Mouse (Mus musculus) T-helper 17 cell (primary cell): Measurements from ENCODE around the gene Serpina3j.
"Not testable (repeated sequence)": the region's sequence is repeated elsewhere in the genome, so short reads cannot be mapped to it uniquely, and the experiment has no call there.

ENCODE experiments used
- in situ Hi-C, 2 experiments: fragments of 300-600 bp; cut with MboI, MseI; formaldehyde crosslinking; loops; 1 replicate in 1 of 2; 2 replicates in 1 of 2; pipeline ENCODE4 v1.15.1; 2025; ENCODE audit warnings: high pct_unique_total_duplicates in 2 of 2

Gene Serpina3j

GRCm38 (mm10) chr12:104314253-104314652 is at the start of gene Serpina3j:
TSS of gene Serpina3j (plus strand) at chr12:104314553.
- in situ Hi-C loops: no loop called here

DNA sequence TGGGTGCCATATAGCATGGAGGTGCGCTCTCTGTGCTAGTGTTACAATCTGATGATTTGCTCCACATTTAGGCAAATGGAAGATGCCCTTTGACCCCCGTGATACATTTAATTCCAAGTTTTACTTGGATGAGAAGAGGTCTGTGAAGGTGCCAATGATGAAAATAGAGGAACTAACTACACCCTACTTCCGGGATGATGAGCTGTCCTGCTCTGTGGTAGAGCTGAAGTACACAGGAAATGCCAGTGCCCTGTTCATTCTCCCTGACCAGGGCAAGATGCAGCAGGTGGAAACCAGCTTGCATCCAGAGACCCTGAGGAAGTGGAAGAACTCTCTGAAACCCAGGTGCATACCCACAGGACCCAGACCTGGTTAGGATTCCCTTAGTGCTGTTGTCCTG is 48.0 kb upstream of the Serpina3j start:
- in situ Hi-C loops: no loop called here

- in situ Hi-C loops: no loop called here
These were observed 35.9 kb upstream of the Serpina3j start for GRCm38 (mm10) chr12:104278216-104279055.

GRCm38 (mm10) chr12:104279056-104279435 is 35.3 kb upstream of the Serpina3j start:
- in situ Hi-C loops: no loop called here

DNA sequence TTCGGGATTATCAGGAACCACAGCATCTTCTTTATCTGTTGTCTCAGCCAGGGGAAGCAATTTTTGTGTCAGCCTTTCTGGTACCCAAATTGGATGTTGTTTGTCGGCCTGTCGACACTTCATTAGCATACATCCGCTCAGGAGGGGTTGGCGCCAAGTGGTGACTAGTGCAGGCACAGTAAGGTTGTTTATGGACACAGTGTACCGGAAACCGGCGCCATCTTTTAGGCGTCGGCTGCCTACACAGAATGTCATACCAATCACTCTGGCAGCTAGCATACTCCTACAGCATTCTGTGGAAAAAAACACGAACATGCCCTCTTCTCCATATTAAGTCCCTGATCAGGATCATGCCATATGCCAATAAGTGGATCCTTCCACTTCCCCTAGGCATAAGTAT is 31.0 kb upstream of the Serpina3j start:
- in situ Hi-C loops: no loop called here

GRCm38 (mm10) chr12:104288336-104288735 is 26.0 kb upstream of the Serpina3j start:
- in situ Hi-C loops: no loop called here

- in situ Hi-C loops: no loop called here
These were observed 24.5 kb upstream of the Serpina3j start for GRCm38 (mm10) chr12:104289872-104290271.

DNA sequence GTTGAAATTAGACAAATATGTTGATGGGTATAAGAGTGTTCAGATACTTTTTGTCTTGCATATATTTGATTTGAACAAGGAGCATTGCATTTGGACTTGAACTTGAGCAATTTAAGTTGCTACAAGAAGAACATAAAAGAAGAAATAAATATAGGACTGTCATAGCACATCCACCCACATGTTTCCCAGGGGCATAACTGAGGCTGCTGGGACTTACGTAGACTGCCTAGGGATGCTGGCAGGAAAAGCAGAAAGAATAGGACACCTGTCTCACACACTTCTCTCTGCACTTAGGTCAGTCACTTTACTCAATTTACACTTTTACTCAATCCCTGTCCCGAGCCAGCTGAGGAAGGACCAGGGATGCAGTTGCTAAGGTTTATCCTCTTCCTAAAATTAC is 20.4 kb upstream of the Serpina3j start:
- in situ Hi-C loops: no loop called here

DNA sequence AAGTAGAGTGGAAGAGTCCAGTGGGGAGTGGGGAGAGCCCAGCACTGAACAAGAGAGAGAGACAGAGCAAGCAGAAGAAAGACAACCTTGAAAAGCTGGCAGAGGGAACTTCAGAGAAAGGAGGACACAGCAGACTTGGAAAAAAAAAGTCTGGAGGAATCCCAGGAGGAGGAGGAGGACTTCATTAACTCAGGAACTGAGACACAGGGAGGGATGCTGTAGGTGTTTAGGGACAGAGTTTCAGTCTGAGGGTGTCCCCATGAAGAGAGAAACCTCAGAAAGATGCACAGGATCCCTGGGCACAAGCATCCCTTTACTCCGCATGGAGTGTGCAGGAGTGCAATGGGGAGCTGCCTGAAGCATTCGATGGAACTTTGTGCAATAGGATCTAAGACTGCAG is 16.3 kb upstream of the Serpina3j start:
- in situ Hi-C loops: no loop called here

- in situ Hi-C loops: no loop called here
These were observed 8.4 kb upstream of the Serpina3j start for GRCm38 (mm10) chr12:104305991-104306390.

DNA sequence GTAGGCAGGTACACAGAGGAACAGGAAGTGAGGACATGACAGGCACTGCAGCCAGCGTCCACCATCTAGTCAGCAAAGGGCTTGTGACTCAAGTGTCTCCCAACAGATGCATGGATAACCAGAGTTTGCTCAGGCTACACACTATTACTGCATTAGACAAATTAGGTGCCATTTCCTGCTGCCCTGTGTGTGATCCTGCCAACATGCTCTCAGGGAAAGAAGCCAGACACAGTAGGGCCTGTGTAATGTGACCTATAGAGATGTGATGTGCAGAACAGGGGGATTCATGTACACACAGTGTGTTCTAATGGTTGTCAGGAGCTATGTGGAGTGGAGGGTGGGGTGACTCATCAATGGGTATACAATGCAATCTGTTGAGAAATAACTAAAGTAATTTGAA is 8.1 kb downstream of the Serpina3j start:
- in situ Hi-C loops: no loop called here

GRCm38 (mm10) chr12:104331701-104332100 is 17.3 kb downstream of the Serpina3j start:
- in situ Hi-C loops: no loop called here

- in situ Hi-C loops: not testable (repeated sequence)
These were observed 22.5 kb downstream of the Serpina3j start for GRCm38 (mm10) chr12:104336873-104337272.

DNA sequence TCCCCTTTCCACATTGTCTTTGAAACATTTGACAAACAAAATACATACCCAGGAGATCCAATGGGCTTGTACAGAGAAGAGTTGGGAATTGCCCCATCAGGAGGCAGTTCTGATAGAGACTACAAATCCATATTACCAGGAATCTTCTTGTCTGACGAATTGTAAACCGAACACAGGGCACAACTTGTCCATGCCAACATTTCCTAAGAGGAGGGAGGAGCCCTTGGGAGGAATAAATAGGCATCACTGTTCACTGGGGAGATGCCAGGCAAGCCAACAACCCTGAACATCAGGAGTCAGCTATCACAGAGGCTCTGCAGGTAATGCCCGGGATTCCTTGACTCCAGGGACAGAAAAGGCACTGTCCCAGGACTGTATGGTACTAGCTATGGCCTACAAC is 23.9 kb downstream of the Serpina3j start, which contains the start of the genes Serpina3k and Serpina3m:
Serpina3k (plus strand) TSS at position 261 of the 400 bp plus-strand sequence.
Serpina3m (plus strand) TSS at position 261 of the 400 bp plus-strand sequence.
- in situ Hi-C loops: not testable (repeated sequence)

GRCm38 (mm10) chr12:104338705-104339104 is 24.4 kb downstream of the Serpina3j start:
- in situ Hi-C loops: no loop called here

- in situ Hi-C loops: not testable (repeated sequence)
These were observed 28.1 kb downstream of the Serpina3j start for GRCm38 (mm10) chr12:104342489-104342888.

DNA sequence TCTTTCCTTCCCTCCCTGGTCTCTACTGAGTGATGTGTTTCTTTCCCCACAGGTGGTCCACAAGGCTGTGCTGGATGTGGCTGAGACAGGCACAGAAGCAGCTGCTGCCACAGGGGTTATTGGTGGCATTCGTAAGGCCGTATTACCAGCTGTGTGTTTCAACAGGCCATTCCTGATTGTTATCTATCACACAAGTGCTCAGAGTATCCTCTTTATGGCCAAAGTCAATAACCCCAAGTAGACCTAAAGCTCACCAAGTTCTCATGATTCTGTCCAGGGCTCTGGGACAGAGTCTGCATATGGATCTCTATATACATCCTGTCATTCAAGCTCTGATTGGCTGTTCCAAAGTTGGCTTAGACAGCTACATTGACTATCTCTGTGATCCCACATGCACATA is 30.8 kb downstream of the Serpina3j start:
- in situ Hi-C loops: no loop called here

- in situ Hi-C loops: no loop called here
These were observed 31.4 kb downstream of the Serpina3j start for GRCm38 (mm10) chr12:104345707-104346106.

- in situ Hi-C loops: no loop called here
These were observed 32.7 kb downstream of the Serpina3j start for GRCm38 (mm10) chr12:104347091-104347490.

GRCm38 (mm10) chr12:104351812-104352211 is 37.5 kb downstream of the Serpina3j start:
- in situ Hi-C loops: not testable (repeated sequence)

GRCm38 (mm10) chr12:104356006-104356405 is 41.7 kb downstream of the Serpina3j start:
- in situ Hi-C loops: no loop called here

GRCm38 (mm10) chr12:104369986-104370385 is 55.6 kb downstream of the Serpina3j start:
- in situ Hi-C loops: no loop called here
